Mouse (Mus musculus) embryonic facial prominence, embryonic 12.5 days (tissue): Measurements from ENCODE around the gene Stx4a. TPM values are rescaled to one million over a fixed set of nuclear protein-coding genes. Genes with fewer than 3 reads are reported as not detected.

Experiments used
- ATAC-seq: fragments of 200-750 bp; cut with Nextera tagmentation; 2 replicates; pipeline ENCODE4 v1.8.0; 2017; ENCODE audit not compliant: insufficient number of reproducible peaks, insufficient read depth, low FRiP score, low TSS enrichment
- H3K27ac ChIP-seq: fragments of 300-500 bp; sonication (generic); 2 replicates; pipeline ENCODE4 v1.5.1; 2016; ENCODE audit warnings: mild to moderate bottlenecking
- H3K27me3 ChIP-seq: fragments of 300-500 bp; sonication (generic); 2 replicates; pipeline ENCODE4 v1.6.1; 2016; ENCODE audit warnings: mild to moderate bottlenecking, moderate library complexity
- H3K36me3 ChIP-seq: fragments of 300-500 bp; sonication (generic); 2 replicates; pipeline ENCODE4 v1.6.1; 2016; ENCODE audit warnings: mild to moderate bottlenecking
- H3K4me1 ChIP-seq: fragments of 300-500 bp; sonication (generic); 2 replicates; pipeline ENCODE4 v1.6.1; 2016
- H3K4me2 ChIP-seq: fragments of 300-500 bp; sonication (generic); replicated peaks from 2 replicates; pipeline ENCODE4 v1.6.1; 2016; ENCODE audit warnings: mild to moderate bottlenecking, moderate library complexity
- H3K4me3 ChIP-seq: fragments of 300-500 bp; sonication (generic); 2 replicates; pipeline ENCODE4 v1.5.1; 2016; ENCODE audit warnings: mild to moderate bottlenecking
- H3K9ac ChIP-seq: fragments of 300-500 bp; sonication (generic); 2 replicates; pipeline ENCODE4 v1.6.1; 2016; ENCODE audit warnings: mild to moderate bottlenecking, moderate library complexity
- H3K9me3 ChIP-seq: fragments of 300-500 bp; sonication (generic); 2 replicates; pipeline ENCODE4 v1.6.1; 2016; ENCODE audit warnings: mild to moderate bottlenecking, moderate library complexity
- WGBS: fragments of 180-500 bp; shearing (Covaris S2); methylation state at CpG from one replicate; pipeline ENCODE4 v1.1.7; 2016; 5-methylcytosine and 5-hydroxymethylcytosine counted together
- polyA plus RNA-seq: library from polyadenylated mRNA; unstranded; fragments of >200 nt; fragmentation: Nextera tagmentation; extraction: Ambion mirVana; gene quantifications from 2 replicates; pipeline ENCODE4 v1.2.1, GENCODE M21; 2016

Stx4a gene
- polyA plus RNA-seq, 1 experiment from 2014 or later, result 41.5 TPM

DNA sequence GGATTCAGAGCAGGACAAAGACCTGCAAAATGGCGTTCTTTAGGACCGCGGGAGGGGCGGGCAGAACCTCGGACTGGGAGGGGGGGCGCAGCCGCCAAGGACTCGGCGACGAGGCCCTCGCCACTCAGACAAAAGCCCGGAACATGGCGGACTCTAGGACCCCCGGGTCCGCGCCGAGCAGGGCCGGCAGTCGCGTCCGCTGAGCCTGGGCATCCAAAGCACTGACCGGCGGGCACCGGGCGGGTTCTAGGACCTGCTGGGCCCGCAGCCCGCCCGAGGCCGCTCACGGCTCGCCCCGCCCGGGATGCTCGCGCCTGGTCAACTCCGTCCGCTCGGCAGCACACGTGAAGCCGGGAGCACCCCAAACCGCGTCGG, 51.5 kb downstream of the Stx4a start:
- peaks cover 23% of the 10 kb centered on the region for H3K4me1 ChIP-seq
- peak overlapping the region; percentile 93 for H3K4me3 ChIP-seq
- no peaks in the 10 kb centered on the region for H3K27me3 ChIP-seq
- H3K9ac ChIP-seq, result peak overlapping the region; percentile 95
- WGBS, result 0% methylated on average over 42 of the region's 43 CpGs
- peak; percentile 95 for ATAC-seq
- no peaks in the 10 kb centered on the region for H3K9me3 ChIP-seq
- peak overlapping the region; percentile 99 for H3K27ac ChIP-seq
- peak overlapping the region; percentile 87 for H3K4me2 ChIP-seq
- peaks cover 45% of the 10 kb centered on the region for H3K36me3 ChIP-seq

DNA sequence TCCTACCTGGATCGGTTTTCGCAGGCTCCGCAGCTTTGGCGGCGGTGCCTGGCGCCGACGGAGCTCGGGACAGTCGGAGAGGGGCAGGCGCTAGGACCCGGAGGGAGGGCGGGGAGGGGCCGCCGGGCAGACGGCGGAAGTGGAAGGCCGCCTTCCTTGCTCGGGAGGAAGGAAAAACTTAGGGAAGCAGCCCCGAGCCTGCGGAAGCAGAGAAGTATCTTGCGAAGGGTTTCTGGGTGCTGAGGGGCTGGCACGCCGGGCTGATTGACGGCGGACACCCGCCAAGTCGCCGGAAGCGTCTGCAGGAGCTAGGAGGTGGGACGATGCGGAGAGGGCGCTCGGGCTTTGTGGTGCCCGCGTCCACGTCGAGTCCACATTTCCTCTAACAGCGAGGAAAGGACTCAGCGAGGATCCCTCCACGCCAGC, 52.0 kb downstream of the Stx4a start, which contains the start of gene Zfp646:
TSS of gene Zfp646 (plus strand) at position 181 of the 426 bp plus-strand sequence.
- H3K36me3 ChIP-seq, result peaks cover 48% of the 10 kb centered on the region
- peak; percentile 86 for ATAC-seq
- peak within 1 kb of the TSS; percentile 95 for H3K9ac ChIP-seq
- peak within 1 kb of the TSS; percentile 87 for H3K4me2 ChIP-seq
- H3K4me3 ChIP-seq, result peak within 1 kb of the TSS; percentile 93
- peak within 1 kb of the TSS; percentile 99 for H3K27ac ChIP-seq
- H3K9me3 ChIP-seq, result no peaks in the 10 kb centered on the region
- H3K27me3 ChIP-seq, result no peaks in the 10 kb centered on the region
- peaks cover 23% of the 10 kb centered on the region for H3K4me1 ChIP-seq
- WGBS, result under 1% methylated on average over 40 of the region's 41 CpGs

DNA sequence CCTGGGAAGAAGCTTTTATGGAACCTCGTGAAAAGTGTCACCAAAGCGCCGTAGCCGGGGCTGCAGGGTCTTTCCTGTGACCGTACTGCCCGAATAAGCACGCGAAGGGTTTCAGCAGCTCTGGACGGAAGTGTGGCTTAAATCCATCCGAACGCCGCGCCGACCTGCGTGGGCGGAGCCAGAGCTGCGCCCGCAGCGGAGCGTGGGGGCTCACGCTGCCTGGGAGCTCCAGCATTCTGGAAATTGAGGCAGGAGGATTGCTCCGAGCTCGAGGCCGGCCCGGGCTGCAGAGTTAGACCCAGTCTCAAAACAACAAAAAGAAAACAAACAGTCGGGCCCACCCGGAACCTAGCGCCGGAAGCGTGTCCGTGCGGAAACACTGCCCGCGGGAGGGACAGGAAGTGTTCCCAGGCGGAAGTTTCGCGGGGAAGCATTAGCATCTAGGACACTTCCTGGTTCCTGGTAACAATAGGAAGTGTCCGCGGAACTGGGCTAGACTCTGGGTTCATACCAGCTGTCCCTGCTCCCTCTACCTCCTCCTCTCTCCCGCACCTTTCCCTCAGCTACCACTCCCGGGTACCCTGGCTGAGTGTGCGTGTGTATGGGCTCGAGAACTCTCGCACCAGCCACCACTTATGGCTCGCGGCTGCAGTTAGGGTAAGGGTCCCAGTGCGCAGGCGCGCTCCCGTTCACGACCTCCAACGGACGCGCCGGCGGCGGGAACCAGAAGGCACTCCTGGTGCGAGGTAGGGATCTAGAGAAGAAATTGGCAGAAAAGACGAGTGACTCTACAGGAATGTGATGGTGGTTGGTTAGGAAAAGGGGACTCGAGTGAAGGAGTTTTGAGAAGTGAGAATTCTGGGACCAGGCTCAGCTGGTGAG, 52.6 kb downstream of the Stx4a start, which contains the start of gene Zfp668:
TSS of gene Zfp668 (minus strand) at position 362 of the 882 bp plus-strand sequence.
- Histone ChIP-seq H3K4me3 (peak within 1 kb of the TSS; percentile 93), H3K4me1 (peaks cover 23% of the 10 kb centered on the region), H3K27ac (peak within 1 kb of the TSS; percentile 99), H3K27me3 (no peaks in the 10 kb centered on the region), H3K9me3 (no peaks in the 10 kb centered on the region), H3K36me3 (peaks cover 52% of the 10 kb centered on the region), H3K4me2 (peak within 1 kb of the TSS; percentile 87), H3K9ac (peak within 1 kb of the TSS; percentile 95)
- peak; percentile 48 for ATAC-seq
- under 1% methylated on average over 60 of the region's 60 CpGs for WGBS

DNA sequence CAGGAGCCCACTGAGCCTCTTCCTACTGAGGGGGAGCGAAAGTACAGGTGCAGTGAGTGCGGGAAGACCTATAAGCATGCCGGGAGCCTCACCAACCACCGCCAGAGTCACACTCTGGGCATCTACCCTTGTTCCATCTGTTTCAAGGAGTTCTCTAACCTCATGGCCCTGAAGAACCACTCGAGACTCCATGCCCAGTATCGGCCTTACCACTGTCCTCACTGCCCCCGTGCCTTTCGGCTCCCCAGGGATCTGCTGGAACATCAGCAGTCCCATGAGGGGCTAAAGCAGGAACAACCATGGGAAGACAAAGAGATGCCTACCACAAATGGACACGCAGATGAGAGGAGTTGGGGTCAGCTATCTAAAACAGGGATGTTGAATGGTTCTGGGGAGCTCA, 55.2 kb downstream of the Stx4a start:
- no peak overlapping the region for H3K4me2 ChIP-seq
- H3K9me3 ChIP-seq, result no peaks in the 10 kb centered on the region
- H3K36me3 ChIP-seq, result peaks cover 67% of the 10 kb centered on the region
- 96% methylated on average over 9 of the region's 9 CpGs for WGBS
- H3K4me3 ChIP-seq, result 0 out of 2 replicates have a peak overlapping the region, but pooled peaks have one; percentile 4
- no peak overlapping the region for H3K27ac ChIP-seq
- peaks cover 24% of the 10 kb centered on the region for H3K4me1 ChIP-seq
- no peak for ATAC-seq
- no peaks in the 10 kb centered on the region for H3K27me3 ChIP-seq
- H3K9ac ChIP-seq, result no peak overlapping the region

DNA sequence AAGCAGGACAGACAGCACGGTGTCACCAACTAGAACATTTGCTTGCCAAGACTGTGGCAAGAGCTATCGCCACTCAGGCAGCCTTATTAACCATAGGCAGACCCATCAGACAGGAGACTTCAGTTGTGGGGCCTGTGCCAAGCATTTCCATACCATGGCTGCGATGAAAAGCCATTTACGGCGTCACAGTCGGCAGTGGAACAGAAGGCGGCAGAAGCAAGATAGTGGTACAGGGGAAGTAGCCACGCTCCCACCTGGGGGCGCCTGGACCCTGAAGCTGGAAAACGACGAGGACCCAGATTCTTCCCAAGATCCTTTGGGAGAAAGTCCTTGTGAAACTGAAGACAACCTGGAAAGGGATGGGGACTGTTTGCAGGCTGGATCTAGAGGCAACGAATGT, 56.3 kb downstream of the Stx4a start:
- Histone ChIP-seq H3K4me1 (peaks cover 21% of the 10 kb centered on the region), H3K27me3 (no peaks in the 10 kb centered on the region), H3K36me3 (peaks cover 77% of the 10 kb centered on the region), H3K9me3 (no peaks in the 10 kb centered on the region), H3K27ac (no peak overlapping the region), H3K4me3 (no peak overlapping the region), H3K9ac (no peak overlapping the region), H3K4me2 (no peak overlapping the region)
- ATAC-seq, result no peak
- WGBS, result 87% methylated on average over 12 of the region's 12 CpGs

DNA sequence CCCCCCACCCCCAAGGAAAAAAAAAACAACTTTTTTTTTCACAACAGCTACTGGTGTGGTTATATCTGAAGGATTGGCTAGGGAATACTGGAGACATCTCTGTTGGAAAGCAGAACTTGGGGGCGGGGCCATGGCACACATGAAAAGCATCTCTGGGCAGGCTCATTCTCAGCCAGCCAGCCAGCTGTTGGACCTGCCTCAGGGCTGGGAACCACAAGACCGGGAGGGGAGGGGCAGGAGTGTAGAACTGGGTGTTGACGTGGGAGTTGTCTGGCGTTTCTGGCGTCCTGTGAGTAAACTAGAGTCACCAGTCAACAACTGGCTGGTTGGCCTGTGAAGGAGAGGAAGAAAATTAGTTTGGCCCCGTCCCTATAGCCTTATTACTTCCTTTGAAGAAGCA, 61.9 kb downstream of the Stx4a start:
- Histone ChIP-seq H3K27ac (no peak overlapping the region), H3K27me3 (no peaks in the 10 kb centered on the region), H3K4me1 (peaks cover 16% of the 10 kb centered on the region), H3K36me3 (peaks cover 82% of the 10 kb centered on the region), H3K9me3 (no peaks in the 10 kb centered on the region), H3K9ac (no peak overlapping the region), H3K4me3 (no peak overlapping the region), H3K4me2 (no peak overlapping the region)
- 66% methylated on average over 6 of the region's 6 CpGs for WGBS
- ATAC-seq, result no peak

DNA sequence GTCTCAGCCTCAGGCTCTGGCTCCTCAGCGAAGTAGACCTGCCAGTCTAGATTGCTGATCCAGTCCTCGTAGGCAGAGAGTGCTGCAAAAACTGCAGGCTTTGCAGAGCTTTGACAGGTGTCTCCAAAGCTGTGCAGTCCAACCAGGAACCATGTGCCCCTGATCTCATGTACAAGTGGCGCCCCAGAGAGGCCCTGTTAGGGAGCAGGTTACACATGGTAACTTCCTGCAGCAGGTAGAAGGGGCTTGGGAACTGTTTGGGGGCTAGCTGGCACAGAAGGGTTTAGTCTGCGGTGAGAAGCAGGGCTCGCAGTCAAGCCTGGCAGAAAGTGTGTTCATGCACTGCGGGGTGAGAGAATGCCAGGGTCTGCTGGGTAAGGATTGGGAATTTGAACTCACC, 62.5 kb downstream of the Stx4a start:
- no peaks in the 10 kb centered on the region for H3K9me3 ChIP-seq
- H3K4me3 ChIP-seq, result no peak overlapping the region
- ATAC-seq, result no peak
- peaks cover 76% of the 10 kb centered on the region for H3K36me3 ChIP-seq
- H3K9ac ChIP-seq, result no peak overlapping the region
- H3K4me2 ChIP-seq, result no peak overlapping the region
- H3K27ac ChIP-seq, result no peak overlapping the region
- no peaks in the 10 kb centered on the region for H3K27me3 ChIP-seq
- peaks cover 16% of the 10 kb centered on the region for H3K4me1 ChIP-seq
- 91% methylated on average over 6 of the region's 6 CpGs for WGBS

DNA sequence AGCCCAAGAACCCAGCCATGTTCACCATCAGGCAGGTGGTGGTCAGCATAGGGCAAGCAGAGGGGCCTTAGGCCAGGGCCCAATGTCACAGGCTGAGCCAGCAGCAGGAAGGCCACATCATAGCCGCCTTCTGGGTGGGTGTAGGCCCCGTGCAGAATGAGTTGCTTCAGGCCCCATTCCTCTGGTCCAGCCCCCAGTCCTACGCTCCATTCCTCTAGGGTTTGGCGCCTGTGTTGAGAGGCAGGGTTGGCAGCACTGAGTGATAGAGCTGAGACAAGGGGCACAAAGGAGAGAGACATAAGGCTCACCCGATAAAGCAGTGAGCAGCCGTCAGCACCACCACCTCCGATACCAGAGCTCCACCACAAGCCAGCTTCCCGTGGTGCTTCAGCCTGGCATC, 63.1 kb downstream of the Stx4a start:
- 87% methylated on average over 8 of the region's 8 CpGs for WGBS

DNA sequence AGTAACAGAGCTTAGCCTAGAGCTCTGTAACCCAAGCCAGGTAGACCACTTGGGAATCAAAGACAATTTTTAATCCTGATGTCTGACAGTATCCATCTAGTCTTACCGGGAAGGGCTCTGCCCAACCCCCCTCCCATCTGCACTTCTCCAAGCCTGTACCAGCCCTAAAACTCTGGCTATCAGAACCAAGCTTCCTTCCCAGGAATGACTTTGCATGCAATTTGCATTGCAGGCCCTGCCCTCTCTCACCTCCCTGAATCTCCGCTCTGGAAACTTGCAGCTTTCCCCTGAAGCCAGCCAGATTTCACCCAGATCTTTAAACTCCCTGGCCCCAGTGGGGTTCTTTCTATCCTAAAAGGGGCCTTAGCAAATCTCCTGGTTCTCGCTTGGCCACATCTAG, 63.7 kb downstream of the Stx4a start:
- no peak for ATAC-seq
- no peak overlapping the region for H3K27ac ChIP-seq
- H3K36me3 ChIP-seq, result peaks cover 69% of the 10 kb centered on the region
- H3K9ac ChIP-seq, result no peak overlapping the region
- H3K4me1 ChIP-seq, result peaks cover 16% of the 10 kb centered on the region
- 80% methylated on average over 3 of the region's 3 CpGs for WGBS
- H3K9me3 ChIP-seq, result no peaks in the 10 kb centered on the region
- H3K4me3 ChIP-seq, result no peak overlapping the region
- no peak overlapping the region for H3K4me2 ChIP-seq
- no peaks in the 10 kb centered on the region for H3K27me3 ChIP-seq

More for the DNA sequence above, 63.1 kb downstream of the Stx4a start:
- H3K36me3 ChIP-seq, result peaks cover 70% of the 10 kb centered on the region
- no peak overlapping the region for H3K27ac ChIP-seq
- H3K9ac ChIP-seq, result no peak overlapping the region
- no peaks in the 10 kb centered on the region for H3K9me3 ChIP-seq
- no peak for ATAC-seq
- H3K27me3 ChIP-seq, result no peaks in the 10 kb centered on the region
- no peak overlapping the region for H3K4me3 ChIP-seq
- no peak overlapping the region for H3K4me2 ChIP-seq
- H3K4me1 ChIP-seq, result peaks cover 16% of the 10 kb centered on the region

DNA sequence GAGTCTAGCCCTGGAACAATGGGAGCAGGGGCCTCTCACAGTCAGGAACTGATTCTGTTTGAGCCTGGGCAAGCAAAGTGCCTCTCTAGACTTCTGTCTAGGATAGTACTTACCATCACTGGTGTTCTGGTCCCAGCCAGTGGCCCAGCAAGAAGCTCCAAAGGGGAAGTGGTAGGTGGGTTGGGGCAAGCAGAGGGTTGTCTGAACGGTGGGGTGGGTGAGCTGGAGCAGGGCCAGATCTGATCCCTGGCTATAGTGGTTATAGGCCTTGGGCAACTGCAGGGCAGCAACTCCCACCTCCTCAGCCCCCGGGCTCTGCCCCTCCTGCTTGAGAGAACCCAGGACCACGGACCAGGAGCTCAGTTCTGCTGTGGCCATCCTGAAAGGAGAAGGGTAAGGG, 64.7 kb downstream of the Stx4a start:
- H3K4me2 ChIP-seq, result no peak overlapping the region
- H3K27ac ChIP-seq, result no peak overlapping the region
- no peaks in the 10 kb centered on the region for H3K27me3 ChIP-seq
- peaks cover 66% of the 10 kb centered on the region for H3K36me3 ChIP-seq
- no peak overlapping the region for H3K9ac ChIP-seq
- no peak overlapping the region for H3K4me3 ChIP-seq
- WGBS, result 77% methylated on average over 3 of the region's 3 CpGs
- H3K9me3 ChIP-seq, result no peaks in the 10 kb centered on the region
- no peak for ATAC-seq
- H3K4me1 ChIP-seq, result peaks cover 8% of the 10 kb centered on the region

DNA sequence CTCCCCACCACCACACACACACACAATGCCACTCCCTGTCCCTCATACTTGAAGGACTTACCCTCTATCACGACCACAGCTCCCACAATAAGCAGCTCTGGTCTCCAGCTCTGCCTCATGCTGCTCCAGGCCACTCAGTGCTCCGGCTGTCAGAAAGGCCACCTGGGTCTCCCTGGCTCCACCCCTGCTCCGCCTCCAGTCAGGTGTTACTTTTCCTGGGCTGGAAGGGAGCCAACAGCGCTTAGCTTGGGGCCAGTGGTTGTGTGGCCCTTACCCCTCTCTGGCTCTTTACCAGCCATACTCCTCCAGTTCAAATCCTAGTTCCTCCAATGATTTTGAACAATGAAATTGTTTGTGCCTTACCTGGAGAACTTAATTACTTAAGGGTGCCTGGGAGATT, 66.7 kb downstream of the Stx4a start, which contains the start of gene Prss53:
TSS of gene Prss53 (minus strand) at position 173 of the 400 bp plus-strand sequence.
- Histone ChIP-seq H3K36me3 (peaks cover 49% of the 10 kb centered on the region), H3K9ac (no peak within 1 kb of the TSS), H3K4me3 (no peak within 1 kb of the TSS), H3K9me3 (no peaks in the 10 kb centered on the region), H3K4me2 (no peak within 1 kb of the TSS), H3K27ac (no peak within 1 kb of the TSS), H3K27me3 (no peaks in the 10 kb centered on the region), H3K4me1 (peaks cover 13% of the 10 kb centered on the region; the same call in 1 of the 2 replicates)
- ATAC-seq, result no peak
- WGBS, result 33% methylated on average over 4 of the region's 4 CpGs

DNA sequence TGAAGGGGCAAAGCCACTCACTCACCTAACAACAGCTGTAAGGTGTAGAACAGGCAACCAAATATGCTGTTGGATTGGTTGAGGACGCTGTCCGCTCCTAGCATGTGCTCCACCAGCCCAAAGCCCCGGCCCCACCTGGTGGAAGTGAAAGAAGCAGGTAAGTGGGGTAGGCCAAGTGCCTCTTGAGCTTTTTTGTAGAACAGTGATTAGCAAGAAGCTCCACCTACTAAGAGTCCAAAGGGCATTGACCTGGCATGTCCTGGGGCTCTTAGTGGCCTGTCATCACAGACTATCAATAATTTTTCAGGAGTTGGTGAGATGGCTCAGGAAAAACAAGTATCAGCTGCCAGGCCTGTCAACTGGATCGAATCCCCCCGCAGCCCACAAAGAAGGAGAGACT, 70.4 kb downstream of the Stx4a start:
- peak overlapping the region; percentile 59 for H3K4me3 ChIP-seq
- H3K27ac ChIP-seq, result no peak overlapping the region
- H3K27me3 ChIP-seq, result no peaks in the 10 kb centered on the region
- H3K4me2 ChIP-seq, result peak overlapping the region; percentile 74
- H3K4me1 ChIP-seq, result peaks cover 10% of the 10 kb centered on the region; the same call in 1 of the 2 replicates
- no peak overlapping the region for H3K9ac ChIP-seq
- H3K9me3 ChIP-seq, result no peaks in the 10 kb centered on the region
- peaks cover 13% of the 10 kb centered on the region for H3K36me3 ChIP-seq
- WGBS, result 82% methylated on average over 5 of the region's 5 CpGs
- no peak for ATAC-seq
